Mouse (Mus musculus): ENCODE measurements around the gene Tas2r131.
"Not testable (repeated sequence)": the region's sequence is repeated elsewhere in the genome, so short reads cannot be mapped to it uniquely, and the experiment has no call there.

Gene Tas2r131

GRCm38 (mm10) chr6:132957819-132958218, at the start of gene Tas2r131:
Tas2r131 (minus strand) TSS chr6:132957919.
- DNase-seq (ENCODE audit: low spot score) = no peak

- DNase-seq (ENCODE audit: low spot score) = no peak
These were observed 23.1 kb upstream of the Tas2r131 start, which contains the start of gene Tas2r109 for GRCm38 (mm10) chr6:132980865-132981264. Tas2r109 (minus strand) TSS chr6:132980965.

- no peak for DNase-seq (ENCODE audit: low spot score)
These were observed 6.9 kb downstream of the Tas2r131 start, which contains the start of gene Tas2r129 for GRCm38 (mm10) chr6:132950802-132951201. Tas2r129 (plus strand) TSS chr6:132951102.

- not testable (repeated sequence) for DNase-seq (ENCODE audit: low spot score)
These were observed 16.3 kb downstream of the Tas2r131 start for GRCm38 (mm10) chr6:132941376-132941775.

- DNase-seq (ENCODE audit: low spot score) = no peak
These were observed 48.4 kb downstream of the Tas2r131 start, which contains the start of gene Tas2r125 for GRCm38 (mm10) chr6:132909351-132909750. Tas2r125 (plus strand) TSS chr6:132909651.

Measured in testis, postnatal 14 days (tissue).